Mouse (Mus musculus) limb, embryonic 13.5 days (tissue): ENCODE measurements around the gene Zfp385a. TPM values are rescaled to one million over a fixed set of nuclear protein-coding genes. Genes with fewer than 3 reads are reported as not detected.

ENCODE experiments used
- ATAC-seq: fragments of 200-750 bp; cut with Nextera tagmentation; 2 replicates; pipeline ENCODE4 v1.8.0; 2017; ENCODE audit warnings: low read depth, moderate number of reproducible peaks, moderate TSS enrichment; ENCODE audit not compliant: low FRiP score
- H3K27ac ChIP-seq: fragments of 300-500 bp; sonication (generic); 2 replicates; pipeline ENCODE4 v1.5.1; 2015; ENCODE audit warnings: inconsistent platforms, mild to moderate bottlenecking, moderate library complexity
- H3K27me3 ChIP-seq: fragments of 300-500 bp; sonication (generic); 2 replicates; pipeline ENCODE4 v1.6.1; 2015; ENCODE audit warnings: mild to moderate bottlenecking, inconsistent platforms
- H3K36me3 ChIP-seq: fragments of 300-500 bp; sonication (generic); 2 replicates; pipeline ENCODE4 v1.6.1; 2015; ENCODE audit warnings: inconsistent platforms, mild to moderate bottlenecking, moderate library complexity
- H3K4me1 ChIP-seq: fragments of 300-500 bp; sonication (generic); 2 replicates; pipeline ENCODE4 v1.6.1; 2015; ENCODE audit warnings: inconsistent platforms
- H3K4me2 ChIP-seq: fragments of 300-500 bp; sonication (generic); replicated peaks from 2 replicates; pipeline ENCODE4 v1.6.1; 2015; ENCODE audit warnings: inconsistent platforms, mild to moderate bottlenecking, moderate library complexity
- H3K4me3 ChIP-seq: fragments of 300-500 bp; sonication (generic); 2 replicates; pipeline ENCODE4 v1.5.1; 2015; ENCODE audit warnings: moderate library complexity, mild to moderate bottlenecking, inconsistent platforms
- H3K9ac ChIP-seq: fragments of 300-500 bp; sonication (generic); 2 replicates; pipeline ENCODE4 v1.6.1; 2015; ENCODE audit warnings: mild to moderate bottlenecking, inconsistent platforms
- H3K9me3 ChIP-seq: fragments of 300-500 bp; sonication (generic); 2 replicates; pipeline ENCODE4 v1.6.1; 2016; ENCODE audit warnings: inconsistent platforms
- WGBS: fragments of 180-500 bp; shearing (Covaris S2); methylation state at CpG from one replicate; pipeline ENCODE4 v1.1.7; 2015; 5-methylcytosine and 5-hydroxymethylcytosine counted together
- polyA plus RNA-seq: library from polyadenylated mRNA; unstranded; fragments of >200 nt; fragmentation: Nextera tagmentation; extraction: Ambion mirVana; gene quantifications from 2 replicates; pipeline ENCODE4 v1.2.1, GENCODE M21; 2015

Gene Zfp385a
- polyA plus RNA-seq, 1 experiment from 2014 or later = 13.1 TPM

GRCm38 (mm10) chr15:103292673-103293345 is 47.1 kb downstream of the Zfp385a start:
- Histone ChIP-seq H3K27me3 (no peaks in the 10 kb centered on the region), H3K9ac (no peak overlapping the region), H3K4me1 (peaks cover 84% of the 10 kb centered on the region), H3K27ac (no peak overlapping the region), H3K36me3 (peaks cover 52% of the 10 kb centered on the region), H3K4me2 (no peak overlapping the region), H3K4me3 (no peak overlapping the region), H3K9me3 (no peaks in the 10 kb centered on the region)
- WGBS = 68% methylated on average over 4 of the region's 4 CpGs
- no peak for ATAC-seq

- H3K4me3 ChIP-seq = no peak overlapping the region
- H3K36me3 ChIP-seq = peaks cover 45% of the 10 kb centered on the region
- H3K4me2 ChIP-seq = no peak overlapping the region
- peaks cover 71% of the 10 kb centered on the region for H3K4me1 ChIP-seq
- no peak for ATAC-seq
- 49% methylated on average over 9 of the region's 9 CpGs for WGBS
- no peak overlapping the region for H3K9ac ChIP-seq
- H3K9me3 ChIP-seq = no peaks in the 10 kb centered on the region
- no peaks in the 10 kb centered on the region for H3K27me3 ChIP-seq
- peak overlapping the region; percentile 52; the same call in 1 of the 2 replicates for H3K27ac ChIP-seq
Observed at GRCm38 (mm10) chr15:103290843-103291242, 49.0 kb downstream of the Zfp385a start.

DNA sequence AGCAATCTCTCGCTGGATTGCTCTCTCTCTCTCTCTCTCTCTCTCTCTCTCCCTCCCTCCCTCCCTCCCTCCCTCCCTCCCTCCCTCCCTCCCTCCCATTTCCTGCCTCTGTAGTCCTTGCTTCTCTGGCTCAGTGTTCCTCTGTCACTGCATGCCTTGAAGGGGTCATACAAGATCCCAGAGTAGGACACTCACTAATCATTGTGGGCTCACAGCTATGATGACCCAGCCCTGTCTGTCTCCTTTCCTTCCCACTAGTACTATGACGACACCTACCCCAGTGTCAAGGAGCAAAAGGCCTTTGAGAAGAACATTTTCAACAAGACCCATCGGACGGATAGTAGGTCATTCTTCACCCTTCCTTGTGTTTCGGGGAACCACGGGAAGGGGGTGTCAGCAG is 49.5 kb downstream of the Zfp385a start:
- no peak for ATAC-seq
- Histone ChIP-seq H3K36me3 (peaks cover 45% of the 10 kb centered on the region), H3K4me1 (peaks cover 71% of the 10 kb centered on the region), H3K27me3 (no peaks in the 10 kb centered on the region), H3K9me3 (no peaks in the 10 kb centered on the region), H3K9ac (no peak overlapping the region), H3K4me2 (no peak overlapping the region), H3K27ac (peak overlapping the region; percentile 66; the same call in 1 of the 2 replicates), H3K4me3 (no peak overlapping the region)
- 66% methylated on average over 6 of the region's 6 CpGs for WGBS

GRCm38 (mm10) chr15:103289600-103289999 is 50.3 kb downstream of the Zfp385a start:
- peak overlapping the region; percentile 66 for H3K27ac ChIP-seq
- H3K4me2 ChIP-seq = 0 out of 2 replicates have a peak overlapping the region, but pooled peaks have one; percentile 7
- peak overlapping the region; percentile 14; the same call in 1 of the 2 replicates for H3K9ac ChIP-seq
- no peak overlapping the region for H3K4me3 ChIP-seq
- WGBS = 14% methylated on average over 5 of the region's 5 CpGs
- H3K27me3 ChIP-seq = no peaks in the 10 kb centered on the region
- ATAC-seq = peak; percentile 60
- peaks cover 72% of the 10 kb centered on the region for H3K4me1 ChIP-seq
- H3K36me3 ChIP-seq = peaks cover 45% of the 10 kb centered on the region
- H3K9me3 ChIP-seq = no peaks in the 10 kb centered on the region

GRCm38 (mm10) chr15:103285778-103286417 is 54.0 kb downstream of the Zfp385a start:
- no peak for ATAC-seq
- peaks cover 52% of the 10 kb centered on the region for H3K4me1 ChIP-seq

GRCm38 (mm10) chr15:103284647-103285046 is 55.2 kb downstream of the Zfp385a start:
- Histone ChIP-seq H3K4me1 (peaks cover 49% of the 10 kb centered on the region), H3K4me2 (no peak overlapping the region), H3K9ac (no peak overlapping the region), H3K27ac (peak overlapping the region; percentile 66), H3K9me3 (no peaks in the 10 kb centered on the region), H3K36me3 (peaks cover 8% of the 10 kb centered on the region; the same call in 1 of the 2 replicates), H3K27me3 (no peaks in the 10 kb centered on the region), H3K4me3 (no peak overlapping the region)
- WGBS = 27% methylated on average over 2 of the region's 2 CpGs
- ATAC-seq = no peak

More at GRCm38 (mm10) chr15:103285778-103286417, 54.0 kb downstream of the Zfp385a start:
- Histone ChIP-seq H3K4me3 (no peak overlapping the region), H3K9ac (no peak overlapping the region), H3K4me2 (no peak overlapping the region), H3K36me3 (peaks cover 15% of the 10 kb centered on the region), H3K9me3 (no peaks in the 10 kb centered on the region), H3K27ac (peak overlapping the region; percentile 66), H3K27me3 (no peaks in the 10 kb centered on the region)
- 44% methylated on average over 1 of the region's 1 CpGs for WGBS

- ATAC-seq = no peak
- Histone ChIP-seq H3K27ac (no peak overlapping the region), H3K4me2 (no peak overlapping the region), H3K36me3 (peaks cover 7% of the 10 kb centered on the region; the same call in 1 of the 2 replicates), H3K9me3 (no peaks in the 10 kb centered on the region), H3K27me3 (no peaks in the 10 kb centered on the region), H3K4me3 (no peak overlapping the region), H3K9ac (no peak overlapping the region), H3K4me1 (peaks cover 43% of the 10 kb centered on the region)
- WGBS = 51% methylated on average over 3 of the region's 3 CpGs
Observed at GRCm38 (mm10) chr15:103284066-103284465, 55.8 kb downstream of the Zfp385a start.

GRCm38 (mm10) chr15:103281465-103282205 is 58.3 kb downstream of the Zfp385a start:
- no peak for ATAC-seq
- Histone ChIP-seq H3K27me3 (no peaks in the 10 kb centered on the region), H3K9ac (no peak overlapping the region), H3K9me3 (no peaks in the 10 kb centered on the region), H3K27ac (no peak overlapping the region), H3K36me3 (peaks cover under 1% of the 10 kb centered on the region; the same call in 1 of the 2 replicates), H3K4me1 (peaks cover 49% of the 10 kb centered on the region), H3K4me3 (no peak overlapping the region), H3K4me2 (no peak overlapping the region)
- WGBS = 96% methylated on average over 3 of the region's 3 CpGs

DNA sequence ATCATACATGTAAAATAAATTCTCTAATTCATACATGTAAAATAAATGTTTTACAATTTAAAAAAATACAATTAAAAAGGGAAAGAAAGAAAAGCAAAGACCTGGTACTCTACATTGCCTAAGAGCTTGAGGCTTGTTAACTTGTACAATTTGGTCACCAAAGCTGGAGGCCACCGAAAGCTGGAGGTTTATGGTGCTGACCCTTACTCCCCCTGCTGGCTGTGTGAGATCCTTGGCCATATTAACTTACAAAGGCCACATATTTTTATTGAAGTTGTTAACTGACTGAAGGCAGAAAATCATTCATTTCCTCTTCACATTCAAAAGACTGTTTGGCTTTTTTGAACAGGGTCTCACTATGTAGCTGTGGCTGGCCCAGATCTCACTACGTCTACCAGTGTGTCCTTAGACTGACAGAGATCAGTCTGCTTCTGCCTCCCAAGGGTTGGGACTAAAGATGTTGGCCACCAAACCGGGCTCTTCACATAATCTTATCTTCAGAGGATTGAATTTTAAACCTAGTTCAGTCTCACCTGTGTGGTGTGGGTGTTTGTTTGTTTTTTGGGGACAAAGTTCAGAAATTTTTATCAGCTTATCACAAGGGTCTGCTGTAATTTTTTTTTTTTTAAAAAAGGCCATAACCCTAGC is 59.0 kb downstream of the Zfp385a start:
- Histone ChIP-seq H3K9ac (no peak overlapping the region), H3K4me3 (no peak overlapping the region), H3K36me3 (no peaks in the 10 kb centered on the region), H3K9me3 (no peaks in the 10 kb centered on the region), H3K27me3 (no peaks in the 10 kb centered on the region), H3K4me1 (peaks cover 46% of the 10 kb centered on the region), H3K4me2 (no peak overlapping the region), H3K27ac (no peak overlapping the region)
- WGBS = 53% methylated on average over 3 of the region's 3 CpGs
- ATAC-seq = no peak

DNA sequence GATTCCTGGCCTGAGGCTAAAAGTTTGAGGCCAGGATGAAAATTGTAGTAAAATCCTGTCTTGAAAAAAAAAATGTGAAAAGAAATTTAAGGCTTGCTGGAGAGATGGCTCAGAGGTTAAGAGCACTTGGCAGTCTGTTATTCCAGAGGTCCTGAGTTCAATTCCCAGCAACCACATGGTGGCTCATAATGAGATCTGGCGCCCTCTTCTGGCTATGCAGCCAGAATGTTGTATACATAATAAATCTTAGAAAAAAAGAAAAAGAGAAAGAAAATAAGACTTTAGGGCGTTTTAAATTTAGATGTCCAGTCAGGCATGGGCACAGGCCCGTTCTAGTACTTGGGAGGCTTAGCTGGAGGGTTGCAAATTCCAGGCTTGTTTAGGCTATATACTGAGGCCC is 60.1 kb downstream of the Zfp385a start:
- Histone ChIP-seq H3K36me3 (no peaks in the 10 kb centered on the region), H3K4me3 (no peak overlapping the region), H3K4me2 (no peak overlapping the region), H3K9ac (no peak overlapping the region), H3K27me3 (no peaks in the 10 kb centered on the region), H3K9me3 (no peaks in the 10 kb centered on the region), H3K27ac (no peak overlapping the region), H3K4me1 (peaks cover 34% of the 10 kb centered on the region)
- WGBS = 61% methylated on average over 3 of the region's 3 CpGs
- no peak for ATAC-seq

- Histone ChIP-seq H3K4me3 (no peak overlapping the region), H3K27me3 (no peaks in the 10 kb centered on the region), H3K36me3 (no peaks in the 10 kb centered on the region), H3K4me2 (no peak overlapping the region), H3K27ac (no peak overlapping the region), H3K9ac (peak overlapping the region; percentile 35; the same call in 1 of the 2 replicates), H3K4me1 (peaks cover 46% of the 10 kb centered on the region), H3K9me3 (no peaks in the 10 kb centered on the region)
- no peak for ATAC-seq
- 24% methylated on average over 7 of the region's 7 CpGs for WGBS
Observed at GRCm38 (mm10) chr15:103277949-103278348, 61.9 kb downstream of the Zfp385a start.
